Mouse (Mus musculus) cerebellum, adult (tissue): Measurements from ENCODE around the gene Padi3.

Experiments used
- ATAC-seq: cut with Nextera tagmentation; 2 replicates; pipeline ENCODE4 v1.9.2; 2017; ENCODE audit warnings: mild to moderate bottlenecking, moderate library complexity, mixed read lengths; ENCODE audit not compliant: insufficient number of reproducible peaks, low FRiP score, low TSS enrichment

Padi3 gene

GRCm38 (mm10) chr4:140741401-140741800 lies 69.0 kb downstream of the Padi3 start:
- no peak for ATAC-seq

- no peak for ATAC-seq
Measured at GRCm38 (mm10) chr4:140740655-140741054, 69.8 kb downstream of the Padi3 start.
